Mouse (Mus musculus) CH12.LX (cell line): Measurements from ENCODE around the gene Lrrtm4. TPM values are rescaled to one million over a fixed set of nuclear protein-coding genes. Genes with fewer than 3 reads are reported as not detected.

ENCODE experiments used
- DNase-seq: peaks from one replicate; pipeline ENCODE4 v3.0.0-alpha.2; 2013; ENCODE audit errors: extremely low read depth
- H3K27ac ChIP-seq: 2 replicates; pipeline ENCODE4 v1.5.1; 2012; ENCODE audit warnings: low read depth, mild to moderate bottlenecking, control low read depth, moderate library complexity; ENCODE audit not compliant: insufficient read depth
- H3K27me3 ChIP-seq: replicated peaks from 2 replicates; pipeline ENCODE3; 2012; ENCODE audit warnings: inconsistent platforms
- H3K36me3 ChIP-seq, 2 experiments: replicated peaks in 1 of 2; 2 replicates each; pipeline versions ENCODE3 to v1.6.1; 2012; ENCODE audit warnings: inconsistent platforms in 1 of 2, low read length in 1 of 2, mild to moderate bottlenecking in 1 of 2, mixed read lengths in 1 of 2, moderate library complexity in 1 of 2; ENCODE audit not compliant: control insufficient read depth in 1 of 2, insufficient read depth in 1 of 2
- H3K4me1 ChIP-seq, 2 experiments: 2 replicates each; pipeline ENCODE4 v1.6.1; 2012; ENCODE audit warnings: inconsistent platforms in 1 of 2, moderate library complexity in 1 of 2; ENCODE audit not compliant: insufficient read depth in 2 of 2, control insufficient read depth in 1 of 2
- H3K4me2 ChIP-seq: 2 replicates; pipeline ENCODE4 v1.6.1; 2012; ENCODE audit warnings: low read depth, mild to moderate bottlenecking, control low read depth; ENCODE audit not compliant: poor library complexity, insufficient read depth, severe bottlenecking
- H3K4me3 ChIP-seq, 3 experiments: fragments of 150-350 bp in 1 of 3; sonication (generic) in 1 of 3; replicated peaks in 1 of 3; 2 replicates each; pipeline versions ENCODE3 to v1.5.1; 2011 to 2012; ENCODE audit warnings: low read depth in 2 of 3, low read length in 2 of 3, mild to moderate bottlenecking in 2 of 3, moderate library complexity in 2 of 3, control low read depth in 1 of 3, improper control_type of control experiment in 1 of 3, inconsistent platforms in 1 of 3, mixed read lengths in 1 of 3; ENCODE audit not compliant: poor library complexity in 1 of 3
- H3K79me2 ChIP-seq: replicated peaks from 2 replicates; pipeline ENCODE4 v1.6.1; 2012; ENCODE audit warnings: mild to moderate bottlenecking, moderate library complexity; ENCODE audit not compliant: control insufficient read depth, poor library complexity, insufficient read depth, severe bottlenecking; ENCODE audit errors: extremely low read depth
- H3K9ac ChIP-seq: 2 replicates; pipeline ENCODE4 v1.6.1; 2012; ENCODE audit warnings: low read depth, mild to moderate bottlenecking, control low read depth, moderate library complexity; ENCODE audit not compliant: insufficient read depth
- H3K9me3 ChIP-seq: replicated peaks from 2 replicates; pipeline ENCODE3; 2012; ENCODE audit warnings: low read length, inconsistent platforms, mixed read lengths
- CHD1 ChIP-seq: IDR thresholded peaks from 2 replicates; pipeline ENCODE4 v1.6.1; 2012; ENCODE audit warnings: low read depth, low read length, improper control_type of control experiment, inconsistent platforms
- CHD2 ChIP-seq: IDR thresholded peaks from 2 replicates; pipeline ENCODE4 v1.6.1; 2011; ENCODE audit warnings: low read length, improper control_type of control experiment
- ELF1 ChIP-seq: IDR thresholded peaks from 2 replicates; pipeline ENCODE4 v1.6.1; 2014; ENCODE audit warnings: low read depth, mild to moderate bottlenecking, inconsistent platforms, low read length, improper control_type of control experiment
- ETS1 ChIP-seq: conservative IDR thresholded peaks from 2 replicates; pipeline ENCODE4 v1.6.1; 2012; ENCODE audit warnings: low read depth, mild to moderate bottlenecking, inconsistent platforms, low read length, improper control_type of control experiment, moderate library complexity
- GABPA ChIP-seq: IDR thresholded peaks from 2 replicates; pipeline ENCODE4 v1.6.1; 2012; ENCODE audit warnings: low read depth, low read length, improper control_type of control experiment, inconsistent platforms; ENCODE audit not compliant: insufficient replicate concordance
- KAT2A ChIP-seq: IDR thresholded peaks from 2 replicates; pipeline ENCODE4 v1.6.1; 2012; ENCODE audit warnings: low read length, improper control_type of control experiment, inconsistent platforms; ENCODE audit not compliant: insufficient replicate concordance
- MAFK ChIP-seq: IDR thresholded peaks from 2 replicates; pipeline ENCODE4 v1.6.1; 2011; ENCODE audit warnings: low read length, improper control_type of control experiment; ENCODE audit not compliant: insufficient replicate concordance
- MAZ ChIP-seq: IDR thresholded peaks from 2 replicates; pipeline ENCODE4 v1.6.1; 2012; ENCODE audit warnings: low read depth, mild to moderate bottlenecking, inconsistent platforms, low read length, improper control_type of control experiment, moderate library complexity
- MXI1 ChIP-seq: IDR thresholded peaks from 2 replicates; pipeline ENCODE4 v1.6.1; 2011; ENCODE audit warnings: mild to moderate bottlenecking, low read depth, low read length, improper control_type of control experiment
- MYC ChIP-seq: IDR thresholded peaks from 2 replicates; pipeline ENCODE4 v1.6.1; 2011; ENCODE audit warnings: low read depth, mild to moderate bottlenecking, improper control_type of control experiment, low read length
- NRF1 ChIP-seq: IDR thresholded peaks from 2 replicates; pipeline ENCODE4 v1.6.1; 2014; ENCODE audit warnings: low read depth, mild to moderate bottlenecking, inconsistent platforms, low read length, improper control_type of control experiment, moderate library complexity
- SIN3A ChIP-seq: IDR thresholded peaks from 2 replicates; pipeline ENCODE4 v1.6.1; 2012; ENCODE audit warnings: low read length, improper control_type of control experiment, inconsistent platforms
- UBTF ChIP-seq: IDR thresholded peaks from 2 replicates; pipeline ENCODE4 v1.6.1; 2012; ENCODE audit warnings: low read depth, mild to moderate bottlenecking, inconsistent platforms, low read length, improper control_type of control experiment, moderate library complexity
- USF1 ChIP-seq: IDR thresholded peaks from 2 replicates; pipeline ENCODE4 v1.6.1; 2014; ENCODE audit warnings: low read depth, mild to moderate bottlenecking, inconsistent platforms, low read length, improper control_type of control experiment
- USF2 ChIP-seq: conservative IDR thresholded peaks from 2 replicates; pipeline ENCODE4 v1.6.1; 2011; ENCODE audit warnings: low read depth, low read length, improper control_type of control experiment
- ZKSCAN1 ChIP-seq: IDR thresholded peaks from 2 replicates; pipeline ENCODE4 v1.6.1; 2012; ENCODE audit warnings: low read depth, inconsistent platforms, low read length, improper control_type of control experiment, borderline replicate concordance
- ZMIZ1 ChIP-seq: IDR thresholded peaks from 2 replicates; pipeline ENCODE4 v1.6.1; 2012; ENCODE audit warnings: low read depth, mild to moderate bottlenecking, inconsistent platforms, low read length, improper control_type of control experiment
- ZNF384 ChIP-seq: IDR thresholded peaks from 2 replicates; pipeline ENCODE4 v1.6.1; 2012; ENCODE audit warnings: low read depth, low read length, improper control_type of control experiment, inconsistent platforms
- dilution Hi-C: fragments of 300-500 bp; cut with MboI; formaldehyde crosslinking; loops from 2 replicates; pipeline ENCODE4 v1.14.3; 2020; ENCODE audit warnings: low sequenced_read_pairs; ENCODE audit not compliant: extremely low pct_unique_long_range_greater_than_20kb, extremely low pct_ligation_motif_present
- in situ Hi-C: fragments of 300-500 bp; cut with MboI; formaldehyde crosslinking; loops from 3 replicates; pipeline ENCODE4 v1.14.3; 2019; ENCODE audit warnings: low sequenced_read_pairs, low pct_ligation_motif_present, low pct_unique_long_range_greater_than_20kb, mixed read lengths
- polyA plus RNA-seq: library from polyadenylated mRNA; unstranded; fragments of >175 nt; gene quantifications from 2 replicates; pipeline ENCODE4 v1.2.1, GENCODE M21; 2012; ENCODE audit warnings: low read depth; ENCODE audit not compliant: insufficient read length
- total RNA-seq, 2 experiments: library from RNA; depleted of rRNA; stranded (reverse); fragments of 300-350 nt in 1 of 2; fragments of >200 nt in 1 of 2; gene quantifications; 2 replicates each; pipeline ENCODE4 v1.2.3; 2012 to 2014

Gene Lrrtm4
- total and polyA plus RNA-seq, 3 experiments = not detected

DNA sequence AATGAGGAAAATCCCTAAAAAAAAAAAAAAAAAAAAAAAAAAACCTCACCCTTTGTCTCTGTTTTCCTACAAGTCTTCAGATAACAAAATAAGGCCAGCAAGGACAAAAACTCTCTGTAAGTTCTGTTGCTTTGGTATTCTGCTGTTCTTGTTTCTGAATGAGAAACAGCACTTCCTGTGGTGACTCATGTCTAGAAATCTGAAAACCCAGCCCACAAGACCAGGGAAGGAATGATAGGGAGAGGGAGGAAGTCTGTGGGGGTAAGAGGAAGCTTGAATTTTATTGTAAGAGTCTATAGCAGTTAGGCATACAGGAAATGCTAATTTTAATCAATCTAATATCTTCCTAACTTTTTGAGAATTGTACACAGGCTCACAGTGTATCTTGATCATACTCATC lies 283.2 kb downstream of the Lrrtm4 start:
- Histone ChIP-seq H3K9me3 (peaks cover 14% of the 10 kb centered on the region), H3K79me2 (no peaks in the 10 kb centered on the region), H3K27ac (no peak overlapping the region), H3K9ac (no peak overlapping the region), H3K4me3 (no peak overlapping the region), H3K27me3 (no peaks in the 10 kb centered on the region), H3K36me3 (no peaks in the 10 kb centered on the region), H3K4me1 (no peaks in the 10 kb centered on the region), H3K4me2 (no peak overlapping the region)
- dilution Hi-C loops (no loop called here), in situ Hi-C loops (no loop called here)
- TF ChIP-seq MXI1 (no peak), KAT2A (no peak), ZMIZ1 (no peak), ETS1 (no peak), CHD1 (no peak), ELF1 (no peak), MAZ (no peak), USF2 (no peak), MAFK (no peak), SIN3A (no peak), USF1 (no peak)
- DNase-seq = no peak

DNA sequence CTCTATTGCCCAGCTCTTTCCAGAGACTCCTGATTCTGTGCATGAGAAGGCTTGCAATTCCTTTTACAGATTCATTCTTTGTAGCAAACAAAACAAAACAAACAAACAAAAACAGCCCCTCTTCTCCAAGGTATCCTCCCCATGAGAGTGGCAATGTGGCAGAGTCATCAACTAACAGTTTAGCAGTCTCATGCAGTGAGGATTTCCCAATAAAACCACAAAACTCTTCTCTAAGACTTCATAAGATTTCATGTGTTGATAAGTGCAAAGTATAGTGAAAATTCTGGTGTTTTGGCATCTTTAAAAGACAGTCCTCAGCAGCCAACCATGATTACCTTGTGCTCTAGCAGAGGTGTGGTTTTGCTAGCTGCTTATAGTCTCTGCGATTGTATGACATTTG lies 284.9 kb downstream of the Lrrtm4 start:
- Histone ChIP-seq H3K27ac (no peak overlapping the region), H3K9ac (no peak overlapping the region), H3K4me2 (no peak overlapping the region), H3K79me2 (no peaks in the 10 kb centered on the region), H3K4me1 (no peaks in the 10 kb centered on the region), H3K4me3 (no peak overlapping the region), H3K27me3 (no peaks in the 10 kb centered on the region), H3K9me3 (peaks cover 10% of the 10 kb centered on the region), H3K36me3 (no peaks in the 10 kb centered on the region)
- in situ Hi-C loops (no loop called here), dilution Hi-C loops (no loop called here)
- no peak for DNase-seq
- TF ChIP-seq UBTF (no peak), ZNF384 (no peak), USF1 (no peak), CHD2 (no peak), ZKSCAN1 (no peak), MXI1 (no peak), MYC (no peak), NRF1 (no peak), KAT2A (no peak), GABPA (no peak)
